ENCODE assay signal across 10 mouse cellular contexts in genomic region chr13:37666207-37667003, GRCm38 (mm10).
A peak's percentile ranks its signal among the peaks of the same experiment; 100 is the strongest.
DNase-seq lines count a peak whose midpoint lies in the region; ATAC-seq and TF ChIP-seq lines count a peak whose summit lies in the region.
"Had no signal": no experiment of that assay in that cellular context is flagged by ENCODE, and none has a peak within 500 bp of the region (broad histone marks: within the 10 kb centered on the region; RNA-seq: fewer than 3 reads in every experiment).

No protein-coding gene starts in this region.

- no peak for DNase-seq in heart, adult 8-10 months (ENCODE audit: low spot score)
- peak; percentile 9 for DNase-seq in brain, embryonic 14.5 days (ENCODE audit: low read depth)
- DNase-seq in kidney, postnatal 36 days, result peak; percentile 37 to 64
- DNase-seq in lung, postnatal 14 days, result peak; percentile 68
- no peak for DNase-seq in adipocyte (ENCODE audit: low spot score)
- no peak for DNase-seq in left cerebral cortex, postnatal 25 days (ENCODE audit: low spot score in 2 of 2)
- DNase-seq: retina, postnatal 1 day had no signal

- H3K9me3 ChIP-seq in heart, embryonic 15.5 days (replicated peaks), result no peaks in the 10 kb centered on the region

- peak; percentile 51; the same call in 1 of the 2 replicates for ATAC-seq in heart, embryonic 15.5 days (replicated peaks; ENCODE audit: insufficient number of reproducible peaks, insufficient read depth, low FRiP score, low read depth)
- ATAC-seq in cerebellum, adult (ENCODE audit: insufficient number of reproducible peaks, low FRiP score, low TSS enrichment), result no peak

- WGBS in heart, embryonic 15.5 days, result 54% methylated on average over 22 of the region's 22 CpGs

- intact Hi-C loops in left cerebral cortex, postnatal 25 days (cut with DNase I), result no loop called here

- peak overlapping the region; percentile 17; the same call in 1 of the 2 replicates for H3K4me2 ChIP-seq in heart, embryonic 15.5 days

- peak overlapping the region; percentile 62 for H3K27ac ChIP-seq in heart, embryonic 15.5 days
- H3K27ac ChIP-seq: left cerebral cortex, adult 2 months had no signal

- TF ChIP-seq POLR2A in brain, embryonic 14.5 days (IDR thresholded peaks at IDR 0.05; ENCODE audit: borderline replicate concordance, extremely low read depth, insufficient read depth, insufficient read length, poor library complexity, severe bottlenecking), result no peak

- H3K4me3 ChIP-seq in heart, embryonic 15.5 days, result no peak overlapping the region
- H3K4me3 ChIP-seq: left cerebral cortex, adult 2 months had no signal

- H3K9ac ChIP-seq in heart, embryonic 15.5 days, result no peak overlapping the region

- H3K27me3 ChIP-seq in heart, embryonic 15.5 days, result no peaks in the 10 kb centered on the region

- no peaks in the 10 kb centered on the region for H3K36me3 ChIP-seq in heart, embryonic 15.5 days

- peaks cover 16% of the 10 kb centered on the region for H3K4me1 ChIP-seq in heart, embryonic 15.5 days (replicated peaks)

- no peak for TF ChIP-seq CTCF in brain, embryonic 14.5 days (IDR thresholded peaks at IDR 0.05; ENCODE audit: borderline replicate concordance, extremely low read depth, insufficient read depth, insufficient read length)

Comparison
In these comparisons a context has a peak if more than half of its experiments do, and no peak if none do; other contexts are left out.
1. DNase-seq: peak in brain, embryonic 14.5 days (single experiment), kidney, postnatal 36 days (2 of 2) and lung, postnatal 14 days (single experiment); none in heart, adult 8-10 months (single experiment), adipocyte (single experiment) and left cerebral cortex, postnatal 25 days (0 of 2).